In genomic region chr8:46083141-46083540, GRCm38 (mm10) we compare ENCODE assay signal across 16 mouse cellular contexts.
"Had no signal": no experiment of that assay in that cellular context is flagged by ENCODE, and none has a peak within 500 bp of the region (broad histone marks: within the 10 kb centered on the region; RNA-seq: fewer than 3 reads in every experiment).

No protein-coding gene starts in this region.

- DNase-seq: kidney, postnatal 14 days; lung, adult 2 months; lung, postnatal 10 days; retina, postnatal 1 day; right cerebral cortex, postnatal 4 days; spleen, adult 18-20 months; thymus, adult 2 months; thymus, postnatal 25 days had no signal

- ATAC-seq: midbrain, embryonic 15.5 days had no signal

- H3K27me3 ChIP-seq: liver, embryonic 15.5 days; megakaryocyte, embryonic 14.5 days; midbrain, embryonic 15.5 days; neural tube, embryonic 13.5 days had no signal

- H3K4me2 ChIP-seq: liver, embryonic 11.5 days; liver, embryonic 15.5 days; midbrain, embryonic 11.5 days; midbrain, embryonic 15.5 days; neural tube, embryonic 13.5 days had no signal

- H3K36me3 ChIP-seq: liver, embryonic 15.5 days had no signal

- H3K4me3 ChIP-seq: left cerebral cortex, adult 2 months; liver, embryonic 15.5 days; megakaryocyte, embryonic 14.5 days; midbrain, embryonic 15.5 days; neural tube, embryonic 13.5 days had no signal

- H3K9ac ChIP-seq: liver, embryonic 15.5 days; midbrain, embryonic 15.5 days; neural tube, embryonic 13.5 days had no signal

- H3K9me3 ChIP-seq: liver, embryonic 15.5 days; megakaryocyte, embryonic 14.5 days; midbrain, embryonic 15.5 days; neural tube, embryonic 13.5 days had no signal

- H3K4me1 ChIP-seq: liver, embryonic 15.5 days; midbrain, embryonic 15.5 days; neural tube, embryonic 13.5 days had no signal

- H3K27ac ChIP-seq: left cerebral cortex, adult 2 months; liver, embryonic 15.5 days; macrophage; midbrain, embryonic 15.5 days; neural tube, embryonic 13.5 days had no signal
